Mouse (Mus musculus) macrophage (primary cell): ENCODE measurements around the gene Neb. TPM values are rescaled to one million over a fixed set of nuclear protein-coding genes. Genes with fewer than 3 reads are reported as not detected.

Experiments used
- H3K27ac ChIP-seq: fragments of 350-480 bp; formaldehyde crosslinking; 2 replicates; pipeline ENCODE4 v1.9.0; 2021
- H3K36me3 ChIP-seq: fragments of 350-480 bp; formaldehyde crosslinking; 2 replicates; pipeline ENCODE4 v1.9.0; 2021; ENCODE audit errors: inconsistent target
- H3K4me3 ChIP-seq: fragments of 350-480 bp; formaldehyde crosslinking; 2 replicates; pipeline ENCODE4 v1.9.0; 2021; ENCODE audit errors: inconsistent target
- H3K79me2 ChIP-seq: fragments of 350-480 bp; formaldehyde crosslinking; 2 replicates; pipeline ENCODE4 v1.9.0; 2021; ENCODE audit errors: inconsistent target
- WGBS: methylation state at CpG from one replicate; pipeline ENCODE4 v1.1.7; 2026; ENCODE audit warnings: inconsistent platforms; ENCODE audit not compliant: missing documents; 5-methylcytosine and 5-hydroxymethylcytosine counted together
- polyA plus RNA-seq: library from polyadenylated mRNA; stranded (reverse); fragments of 250-400 nt; gene quantifications from 3 replicates; pipeline ENCODE4 v1.2.4, GENCODE M21; 2018; ENCODE audit warnings: inconsistent platforms

The Neb gene
- polyA plus RNA-seq, 1 experiment from 2014 or later, result 0.06 TPM

DNA sequence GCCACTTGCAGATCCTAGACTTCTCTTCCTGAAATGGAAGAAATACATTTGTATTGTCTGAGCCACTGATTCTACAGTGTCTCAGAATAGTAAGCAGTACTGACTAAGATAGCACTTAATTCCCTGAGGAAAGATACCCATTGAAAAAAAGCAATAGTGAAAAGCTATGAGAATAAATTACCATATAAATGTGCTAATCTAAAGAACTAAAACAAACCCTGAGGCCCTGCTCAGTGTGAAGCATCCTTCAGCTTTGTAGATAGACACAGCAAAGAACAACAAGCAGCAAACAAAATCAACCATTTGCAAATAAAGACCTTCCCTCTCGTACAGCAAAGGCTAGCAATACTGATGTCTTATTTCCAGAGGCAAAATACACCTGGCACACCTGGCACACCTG, 18.6 kb downstream of the Neb start:
- 100% methylated on average over 1 of the region's 1 CpGs for WGBS
- no peaks in the 10 kb centered on the region for H3K36me3 ChIP-seq
- H3K27ac ChIP-seq, result no peak overlapping the region
- H3K4me3 ChIP-seq, result no peak overlapping the region
- H3K79me2 ChIP-seq, result no peaks in the 10 kb centered on the region

DNA sequence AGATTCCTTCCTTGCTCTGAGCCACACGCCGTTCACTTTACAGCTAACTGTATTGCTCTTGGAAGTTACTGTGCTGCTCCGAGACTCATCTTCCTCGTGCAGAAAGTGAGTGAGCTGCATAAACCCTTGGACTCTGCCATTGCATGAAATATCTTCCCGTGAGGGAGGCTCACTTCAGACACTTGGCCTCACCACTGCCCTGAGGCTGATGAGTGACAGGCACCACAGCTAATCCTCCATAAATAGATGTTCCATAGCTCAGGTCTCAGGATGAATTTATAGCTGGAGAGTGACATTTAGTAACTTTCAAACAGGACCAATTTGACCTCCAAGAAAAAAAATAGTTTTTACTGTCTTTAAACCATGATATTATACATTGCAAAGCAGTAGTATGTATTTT, 20.1 kb downstream of the Neb start:
- 95% methylated on average over 5 of the region's 5 CpGs for WGBS
- no peak overlapping the region for H3K27ac ChIP-seq
- no peak overlapping the region for H3K4me3 ChIP-seq
- no peaks in the 10 kb centered on the region for H3K36me3 ChIP-seq
- H3K79me2 ChIP-seq, result no peaks in the 10 kb centered on the region

DNA sequence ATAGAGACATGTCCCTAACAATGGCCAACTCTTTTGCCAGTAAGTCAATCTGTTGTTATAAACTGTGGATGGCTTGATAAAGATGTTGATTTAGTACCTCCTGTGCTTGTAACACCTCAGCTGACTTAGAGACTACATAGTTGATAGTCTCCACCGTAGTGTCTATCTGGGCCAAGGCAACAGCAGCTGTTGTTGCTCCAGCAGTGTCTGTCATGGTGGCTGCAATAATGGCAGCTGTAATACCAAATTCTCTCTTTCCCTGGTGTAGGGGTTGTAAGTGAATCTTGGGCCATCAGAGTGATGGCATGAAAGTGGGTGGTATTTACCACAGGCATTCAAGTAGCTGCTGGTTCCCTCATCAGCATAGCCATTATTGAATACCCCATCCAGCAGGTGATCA, 27.2 kb downstream of the Neb start:
- no peaks in the 10 kb centered on the region for H3K36me3 ChIP-seq
- H3K4me3 ChIP-seq, result no peak overlapping the region
- H3K79me2 ChIP-seq, result no peaks in the 10 kb centered on the region
- 100% methylated on average over 1 of the region's 1 CpGs for WGBS
- no peak overlapping the region for H3K27ac ChIP-seq

DNA sequence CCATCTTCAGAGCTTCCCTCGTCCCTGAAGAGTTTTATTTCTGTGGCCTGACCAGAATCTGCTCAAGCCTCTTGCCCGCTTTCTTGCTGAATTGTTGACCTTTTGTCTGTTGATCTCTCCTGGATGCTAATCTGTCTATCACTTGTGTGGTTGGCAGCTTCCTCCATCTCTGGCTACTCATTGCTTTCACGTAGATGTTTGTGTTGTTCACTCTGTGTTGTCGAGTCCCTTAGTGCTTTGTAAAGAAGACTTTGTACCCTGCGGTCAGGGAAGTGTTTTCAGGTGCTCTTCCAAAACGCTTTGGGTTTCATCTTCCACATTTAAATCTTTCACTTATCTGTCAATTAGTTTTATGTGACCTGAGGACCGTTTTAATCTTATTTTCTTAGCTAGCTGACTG, 37.3 kb downstream of the Neb start:
- Histone ChIP-seq H3K36me3 (no peaks in the 10 kb centered on the region), H3K4me3 (no peak overlapping the region), H3K27ac (no peak overlapping the region), H3K79me2 (no peaks in the 10 kb centered on the region)
- WGBS, result 88% methylated on average over 7 of the region's 7 CpGs

DNA sequence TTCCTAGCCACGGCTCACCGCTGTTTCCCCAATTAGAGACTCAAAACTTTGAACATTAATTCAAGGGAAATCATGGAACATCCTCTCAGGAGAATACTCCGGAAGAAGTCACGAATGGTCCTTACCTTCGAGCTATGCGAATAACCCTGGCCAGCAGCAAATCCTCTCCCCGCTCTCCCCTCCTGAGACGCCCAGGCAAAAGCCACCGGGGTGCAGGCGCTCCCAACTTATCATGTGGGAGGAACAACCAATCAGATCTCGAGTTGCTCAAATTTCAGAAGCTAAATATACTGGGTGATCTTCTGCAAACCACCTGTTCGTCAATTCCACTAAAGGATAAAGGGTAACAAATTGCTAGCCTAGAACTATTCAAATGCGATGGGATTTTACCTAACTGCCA, 42.7 kb downstream of the Neb start:
- Histone ChIP-seq H3K4me3 (no peak overlapping the region), H3K27ac (no peak overlapping the region), H3K36me3 (no peaks in the 10 kb centered on the region), H3K79me2 (no peaks in the 10 kb centered on the region)
- WGBS, result 94% methylated on average over 13 of the region's 13 CpGs

DNA sequence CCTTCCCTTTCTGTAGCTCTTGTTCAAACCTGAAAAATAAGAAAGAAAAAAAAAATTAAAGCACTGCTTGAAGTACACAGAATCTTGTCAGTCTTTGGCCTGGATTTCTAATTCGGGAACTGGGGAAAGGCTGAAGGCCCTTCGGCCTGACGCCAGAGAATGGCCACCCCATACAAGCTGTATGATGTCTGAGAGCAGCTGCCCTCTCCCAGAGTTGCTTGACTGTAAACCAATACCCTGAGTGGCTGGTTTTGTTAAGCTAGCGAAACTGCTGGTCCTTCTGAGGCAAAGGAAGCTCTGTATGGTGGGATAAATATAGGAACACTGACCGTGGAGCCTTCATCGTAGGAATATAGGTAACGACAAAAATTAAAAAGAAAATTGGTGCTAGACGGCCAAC, 43.2 kb downstream of the Neb start:
- Histone ChIP-seq H3K4me3 (no peak overlapping the region), H3K27ac (no peak overlapping the region), H3K36me3 (no peaks in the 10 kb centered on the region), H3K79me2 (no peaks in the 10 kb centered on the region)
- WGBS, result 95% methylated on average over 8 of the region's 8 CpGs

DNA sequence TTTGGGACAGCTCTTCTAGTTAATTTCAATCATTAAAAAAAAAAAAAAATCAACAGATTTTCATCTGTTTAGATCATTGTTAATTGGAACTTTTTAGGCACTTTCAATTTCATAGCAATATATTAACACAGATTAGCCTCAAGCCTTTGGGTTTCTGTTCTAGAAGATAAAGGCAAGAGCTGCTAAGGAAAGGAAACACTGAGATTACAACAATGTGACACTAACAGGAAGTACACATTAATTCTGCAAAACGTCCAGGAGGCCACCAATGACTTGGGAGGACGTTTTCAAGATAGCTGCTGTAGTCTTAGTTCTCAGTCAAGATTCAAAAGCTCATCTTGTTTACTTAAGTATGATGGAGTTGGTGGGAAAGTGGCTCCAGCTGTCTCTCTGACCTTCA, 44.7 kb downstream of the Neb start:
- WGBS, result 3% methylated on average over 2 of the region's 2 CpGs
- no peaks in the 10 kb centered on the region for H3K79me2 ChIP-seq
- no peak overlapping the region for H3K4me3 ChIP-seq
- H3K36me3 ChIP-seq, result no peaks in the 10 kb centered on the region
- H3K27ac ChIP-seq, result no peak overlapping the region

DNA sequence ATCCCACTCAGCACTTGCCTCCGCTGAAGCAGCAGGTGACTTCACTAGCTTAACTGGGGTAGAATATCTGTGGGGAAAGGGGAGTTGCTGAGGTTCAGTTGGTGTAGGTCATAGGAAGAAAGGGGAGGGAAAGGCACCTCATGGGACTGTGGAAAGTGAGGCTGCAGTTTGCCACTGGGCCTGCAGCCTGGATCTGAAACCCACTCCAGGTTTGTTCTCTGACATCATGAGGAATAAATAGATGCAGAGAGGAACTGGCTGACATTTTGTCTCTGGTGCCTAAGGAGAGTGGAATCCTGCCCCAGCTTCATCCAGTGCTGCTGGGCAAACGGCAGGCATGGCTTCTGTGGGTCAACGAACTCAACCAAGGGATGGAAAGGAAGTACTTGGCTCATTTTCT, 46.5 kb downstream of the Neb start:
- 88% methylated on average over 3 of the region's 3 CpGs for WGBS
- Histone ChIP-seq H3K4me3 (no peak overlapping the region), H3K36me3 (no peaks in the 10 kb centered on the region), H3K27ac (no peak overlapping the region), H3K79me2 (no peaks in the 10 kb centered on the region)

DNA sequence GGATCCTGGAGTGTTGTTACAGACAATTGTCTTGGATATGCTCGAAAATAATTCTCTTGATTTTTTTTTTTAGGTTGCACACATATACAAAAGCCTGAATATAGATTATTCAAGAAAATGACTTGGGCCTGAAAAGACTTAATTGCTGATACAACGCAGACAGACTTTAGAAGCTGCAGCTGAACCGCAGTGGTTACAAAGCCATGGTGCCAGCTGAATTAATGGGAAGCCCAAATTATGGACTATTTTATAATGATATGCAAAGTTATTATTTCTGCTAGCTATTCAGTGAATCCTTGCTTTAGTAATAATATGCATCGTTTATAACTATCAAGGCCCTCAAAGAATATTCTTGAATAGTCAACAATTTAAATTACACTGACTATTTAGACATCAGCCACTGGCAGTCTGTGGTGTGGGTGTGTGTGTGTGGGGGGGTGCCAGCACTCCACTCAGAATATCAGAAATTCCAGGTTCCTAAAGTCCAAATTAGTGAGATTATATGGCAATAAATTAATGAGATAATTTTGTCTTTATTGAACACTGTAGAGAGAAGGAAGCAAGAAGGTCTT, 50.9 kb downstream of the Neb start:
- WGBS, result 95% methylated on average over 4 of the region's 4 CpGs
- no peak overlapping the region for H3K4me3 ChIP-seq
- H3K27ac ChIP-seq, result no peak overlapping the region
- H3K79me2 ChIP-seq, result no peaks in the 10 kb centered on the region
- H3K36me3 ChIP-seq, result no peaks in the 10 kb centered on the region

DNA sequence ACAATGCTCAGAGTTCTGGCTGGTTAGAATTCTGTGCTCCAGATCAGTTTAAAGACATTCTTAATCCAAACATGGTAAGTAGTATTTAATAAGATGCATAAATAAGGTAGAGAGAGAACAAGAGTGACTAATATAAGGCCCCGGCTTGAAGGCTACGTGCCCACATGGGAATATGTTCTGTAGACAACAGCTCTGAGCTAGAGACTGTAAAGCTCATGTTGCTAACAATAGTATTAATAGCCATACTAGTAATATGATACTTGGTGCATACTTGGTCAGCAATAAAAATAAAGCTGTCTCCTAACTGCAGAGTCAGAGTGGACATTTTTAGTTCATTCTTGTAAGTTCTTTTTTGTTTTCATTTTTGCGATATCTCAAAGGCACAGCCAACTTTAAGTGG, 56.4 kb downstream of the Neb start:
- Histone ChIP-seq H3K4me3 (no peak overlapping the region), H3K36me3 (no peaks in the 10 kb centered on the region), H3K27ac (no peak overlapping the region), H3K79me2 (no peaks in the 10 kb centered on the region)
- WGBS, result 94% methylated on average over 3 of the region's 3 CpGs

DNA sequence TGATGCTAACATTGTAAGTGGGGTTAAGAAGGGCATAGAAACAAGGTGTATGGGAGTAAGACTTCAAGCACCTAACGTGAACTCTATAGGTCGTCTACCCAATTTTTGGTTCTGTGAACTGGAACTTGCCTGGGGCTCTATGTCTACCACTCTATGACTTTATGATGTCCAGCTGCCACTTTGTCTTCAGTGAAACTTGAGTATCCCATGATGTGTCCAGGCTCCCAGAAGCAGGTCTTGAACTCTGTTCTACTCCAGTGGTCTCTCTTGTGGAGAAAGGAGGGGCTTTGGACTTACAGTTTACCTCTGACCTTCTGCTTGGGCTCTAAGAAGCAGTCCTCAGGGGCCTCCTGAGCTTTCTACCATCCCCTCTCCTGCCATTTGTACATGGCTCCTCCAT, 58.1 kb downstream of the Neb start:
- Histone ChIP-seq H3K79me2 (no peaks in the 10 kb centered on the region), H3K27ac (no peak overlapping the region), H3K36me3 (no peaks in the 10 kb centered on the region), H3K4me3 (no peak overlapping the region)
- WGBS, result 90% methylated on average over 2 of the region's 2 CpGs

DNA sequence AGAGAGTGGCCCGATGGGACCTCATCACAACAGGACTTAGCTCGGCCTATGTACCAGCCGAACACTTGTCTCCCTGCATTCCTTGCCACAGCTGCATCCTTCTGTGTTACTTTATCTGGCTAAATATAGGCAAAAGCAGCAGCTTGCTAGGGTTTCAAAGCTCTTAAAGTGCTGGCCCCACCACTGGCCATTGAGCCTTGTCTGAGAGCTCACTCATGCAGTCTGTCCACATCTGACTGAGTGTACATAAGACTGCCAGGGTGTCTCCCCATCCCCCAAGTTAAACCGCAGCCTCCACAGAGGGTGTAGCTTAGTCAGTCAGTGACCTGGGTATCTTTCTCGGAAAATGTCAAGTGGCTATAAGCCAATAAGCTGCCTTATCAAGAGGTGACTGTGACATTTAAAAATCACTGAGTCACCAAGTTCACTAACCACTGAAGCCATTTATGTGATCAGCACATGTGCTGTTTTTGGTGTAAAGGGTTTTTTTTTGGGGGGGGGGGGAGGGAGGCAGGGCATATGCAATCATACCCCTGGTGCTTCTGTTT, 59.2 kb downstream of the Neb start:
- Histone ChIP-seq H3K79me2 (no peaks in the 10 kb centered on the region), H3K4me3 (no peak overlapping the region), H3K36me3 (no peaks in the 10 kb centered on the region), H3K27ac (no peak overlapping the region)
- 28% methylated on average over 5 of the region's 5 CpGs for WGBS

DNA sequence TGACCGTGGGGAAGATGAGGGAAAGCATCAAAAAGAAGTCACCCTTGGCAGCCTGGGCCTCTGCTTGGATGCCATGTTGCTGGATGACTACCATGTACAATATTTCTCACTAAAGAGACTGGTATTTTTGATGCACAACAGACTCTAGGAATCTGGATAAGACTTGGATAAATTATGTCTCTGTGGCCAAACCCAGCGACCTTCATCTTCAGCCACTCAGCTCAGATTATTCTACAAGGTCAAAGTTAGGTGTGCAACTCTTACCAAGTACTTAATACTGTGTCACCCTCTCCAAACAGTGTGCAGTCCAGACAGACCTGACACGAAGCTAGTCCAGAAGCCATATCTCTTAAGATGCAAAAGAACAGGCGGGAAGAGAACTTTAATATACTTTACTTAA, 60.8 kb downstream of the Neb start:
- Histone ChIP-seq H3K27ac (no peak overlapping the region), H3K4me3 (no peak overlapping the region), H3K36me3 (no peaks in the 10 kb centered on the region), H3K79me2 (no peaks in the 10 kb centered on the region)
- 87% methylated on average over 4 of the region's 4 CpGs for WGBS

DNA sequence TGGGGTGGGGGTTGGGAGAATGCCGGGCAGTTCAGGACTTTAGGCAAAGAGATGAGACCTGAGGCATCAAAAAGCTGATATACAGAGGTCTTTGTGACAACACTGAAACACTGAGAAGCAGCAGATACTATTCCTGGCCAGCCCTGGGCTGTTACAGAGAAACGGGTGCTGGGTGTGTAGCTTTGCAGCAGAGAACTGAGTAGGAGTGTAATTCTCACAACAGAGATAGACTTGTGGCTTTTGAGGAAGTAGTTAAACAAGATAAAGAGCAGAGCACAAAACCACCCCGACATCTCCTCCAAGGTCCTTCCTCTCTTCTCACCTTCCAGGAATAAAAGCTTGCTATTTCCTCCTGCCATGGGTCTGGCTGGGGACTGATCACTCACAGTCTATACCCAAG, 62.5 kb downstream of the Neb start:
- no peak overlapping the region for H3K4me3 ChIP-seq
- no peaks in the 10 kb centered on the region for H3K79me2 ChIP-seq
- no peaks in the 10 kb centered on the region for H3K36me3 ChIP-seq
- no peak overlapping the region for H3K27ac ChIP-seq
- 15% methylated on average over 3 of the region's 3 CpGs for WGBS

DNA sequence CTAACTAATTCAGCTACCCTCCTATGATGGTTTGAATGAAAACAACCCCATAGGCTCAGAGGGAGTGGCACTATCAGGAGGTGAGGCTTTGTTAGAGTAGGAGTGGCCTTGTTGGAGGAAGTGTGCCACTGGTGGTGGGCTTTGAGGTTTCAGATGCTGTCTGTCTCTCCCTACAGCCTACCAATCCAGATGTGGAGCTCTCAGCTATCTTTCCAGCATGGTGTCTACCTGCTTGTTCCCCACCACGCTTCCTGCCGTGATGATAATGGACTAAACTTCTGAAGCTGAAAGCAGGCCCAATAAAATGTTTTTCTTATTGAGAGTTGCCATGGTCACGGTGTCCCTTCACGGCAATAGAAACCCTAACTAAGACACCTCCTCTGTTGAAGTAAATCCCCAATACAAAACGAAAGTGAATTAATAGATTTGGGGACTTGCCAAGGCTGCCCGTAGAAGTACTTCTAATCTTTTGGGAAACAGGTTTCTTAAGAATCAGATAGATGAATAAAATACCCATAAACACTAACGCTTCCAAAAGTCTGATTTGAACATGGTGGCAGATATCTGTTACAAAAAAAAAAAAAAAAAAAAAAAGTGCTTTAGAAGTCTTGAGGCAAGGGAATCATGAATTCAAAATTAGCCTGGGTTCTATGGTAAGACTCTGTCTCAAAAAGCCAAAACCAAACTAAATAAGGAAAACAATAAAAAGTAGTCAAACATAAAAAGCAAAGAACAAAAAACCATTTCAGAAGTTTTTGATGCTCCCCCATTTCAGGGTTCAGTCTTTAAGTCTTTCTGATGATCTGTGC, 63.1 kb downstream of the Neb start:
- Histone ChIP-seq H3K36me3 (no peaks in the 10 kb centered on the region), H3K4me3 (no peak overlapping the region), H3K27ac (no peak overlapping the region), H3K79me2 (no peaks in the 10 kb centered on the region)
- WGBS, result 61% methylated on average over 7 of the region's 7 CpGs
